Mouse (Mus musculus) kidney, postnatal 0 days (tissue): Measurements from ENCODE around the gene Zc3h12d. TPM values are rescaled to one million over a fixed set of nuclear protein-coding genes. Genes with fewer than 3 reads are reported as not detected.

ENCODE experiments used
- ATAC-seq: fragments of 200-750 bp; cut with Nextera tagmentation; replicated peaks from 2 replicates; pipeline ENCODE4 v1.8.0; 2017; ENCODE audit warnings: low read depth, moderate number of reproducible peaks, moderate TSS enrichment, moderate library complexity; ENCODE audit not compliant: low FRiP score
- DNase-seq: peaks from one replicate; pipeline ENCODE4 v3.0.0-alpha.2; 2016; ENCODE audit warnings: low spot score
- H3K27ac ChIP-seq: fragments of 300-500 bp; sonication (generic); 2 replicates; pipeline ENCODE4 v1.5.1; 2014; ENCODE audit warnings: mild to moderate bottlenecking
- H3K27me3 ChIP-seq: fragments of 300-500 bp; sonication (generic); 2 replicates; pipeline ENCODE4 v1.6.1; 2014; ENCODE audit warnings: low read length, mixed read lengths; ENCODE audit not compliant: insufficient read depth
- H3K36me3 ChIP-seq: fragments of 300-500 bp; sonication (generic); 2 replicates; pipeline ENCODE4 v1.6.1; 2014; ENCODE audit warnings: low read length, mixed read lengths; ENCODE audit not compliant: insufficient read depth
- H3K4me1 ChIP-seq: fragments of 300-500 bp; sonication (generic); replicated peaks from 2 replicates; pipeline ENCODE4 v1.6.1; 2014; ENCODE audit warnings: antibody characterized with exemption, low read length, mixed read lengths; ENCODE audit not compliant: insufficient read depth
- H3K4me2 ChIP-seq: fragments of 300-500 bp; sonication (generic); 2 replicates; pipeline ENCODE4 v1.6.1; 2014; ENCODE audit warnings: mild to moderate bottlenecking, low read length, moderate library complexity, mixed read lengths
- H3K4me3 ChIP-seq: fragments of 300-500 bp; sonication (generic); replicated peaks from 2 replicates; pipeline ENCODE4 v1.5.1; 2014; ENCODE audit warnings: low read depth, low read length
- H3K9ac ChIP-seq: fragments of 300-500 bp; sonication (generic); 2 replicates; pipeline ENCODE4 v1.6.1; 2014; ENCODE audit warnings: low read depth, low read length
- H3K9me3 ChIP-seq: fragments of 300-500 bp; sonication (generic); replicated peaks from 2 replicates; pipeline ENCODE4 v1.6.1; 2016; ENCODE audit warnings: low read length, inconsistent platforms, mixed read lengths
- CTCF ChIP-seq: IDR thresholded peaks from 2 replicates; pipeline ENCODE4 v1.5.1; 2016; ENCODE audit warnings: antibody characterized with exemption, low read depth, mild to moderate bottlenecking, moderate library complexity
- WGBS: fragments of 180-500 bp; shearing (Covaris S2); extraction: QIAGEN DNeasy Blood & Tissue Kit; methylation state at CpG from one replicate; pipeline ENCODE4 v1.1.7; 2014; 5-methylcytosine and 5-hydroxymethylcytosine counted together
- polyA plus RNA-seq: library from polyadenylated mRNA; unstranded; fragments of >200 nt; fragmentation: Nextera tagmentation; extraction: Ambion mirVana; gene quantifications from 2 replicates; pipeline ENCODE4 v1.2.1, GENCODE M21; 2015

The Zc3h12d gene
- polyA plus RNA-seq, 1 experiment from 2014 or later: 0.29 TPM

GRCm38 (mm10) chr10:7866762-7867665 lies 34.7 kb downstream of the Zc3h12d start:
- Histone ChIP-seq H3K36me3 (no peaks in the 10 kb centered on the region), H3K4me1 (0 out of 2 replicates have a peak, but pooled peaks cover 4% of the 10 kb centered on the region), H3K27me3 (peaks cover 4% of the 10 kb centered on the region; the same call in 1 of the 2 replicates), H3K4me2 (peak overlapping the region; percentile 60), H3K9me3 (no peaks in the 10 kb centered on the region), H3K9ac (0 out of 2 replicates have a peak overlapping the region, but pooled peaks have one; percentile 27), H3K4me3 (peak overlapping the region; percentile 34), H3K27ac (no peak overlapping the region)
- 19% methylated on average over 50 of the region's 50 CpGs for whole genome bisulfite sequencing
- ATAC-seq (peak; percentile 34; the same call in 1 of the 2 replicates), DNase-seq (peak; percentile 11)
- no peak for TF ChIP-seq CTCF

- Histone ChIP-seq H3K9me3 (no peaks in the 10 kb centered on the region), H3K9ac (0 out of 2 replicates have a peak overlapping the region, but pooled peaks have one; percentile 27), H3K27me3 (peaks cover 4% of the 10 kb centered on the region; the same call in 1 of the 2 replicates), H3K4me2 (peak overlapping the region; percentile 60), H3K4me1 (0 out of 2 replicates have a peak, but pooled peaks cover 4% of the 10 kb centered on the region), H3K36me3 (no peaks in the 10 kb centered on the region), H3K27ac (no peak overlapping the region), H3K4me3 (peak overlapping the region; percentile 34)
- 20% methylated on average over 21 of the region's 21 CpGs for WGBS
- TF ChIP-seq CTCF: no peak
- DNase-seq: peak; percentile 15
- 0 out of 2 replicates have a peak, but pooled peaks have one; percentile 17 for ATAC-seq
Measured at GRCm38 (mm10) chr10:7867666-7868030, 35.4 kb downstream of the Zc3h12d start.

GRCm38 (mm10) chr10:7869746-7870145 lies 37.5 kb downstream of the Zc3h12d start:
- 0 out of 2 replicates have a peak, but pooled peaks cover 4% of the 10 kb centered on the region for H3K4me1 ChIP-seq
- no peak overlapping the region for H3K4me3 ChIP-seq
- no peak for DNase-seq
- WGBS: 75% methylated on average over 8 of the region's 8 CpGs
- no peak for TF ChIP-seq CTCF
- no peak overlapping the region for H3K4me2 ChIP-seq
- peaks cover 4% of the 10 kb centered on the region; the same call in 1 of the 2 replicates for H3K27me3 ChIP-seq
- no peaks in the 10 kb centered on the region for H3K36me3 ChIP-seq
- H3K9ac ChIP-seq: no peak overlapping the region
- no peak overlapping the region for H3K27ac ChIP-seq
- no peaks in the 10 kb centered on the region for H3K9me3 ChIP-seq
- ATAC-seq: no peak

- no peak overlapping the region for H3K27ac ChIP-seq
- no peak overlapping the region for H3K9ac ChIP-seq
- no peak overlapping the region for H3K4me2 ChIP-seq
- H3K27me3 ChIP-seq: peaks cover 4% of the 10 kb centered on the region; the same call in 1 of the 2 replicates
- H3K36me3 ChIP-seq: no peaks in the 10 kb centered on the region
- H3K9me3 ChIP-seq: no peaks in the 10 kb centered on the region
- 0 out of 2 replicates have a peak, but pooled peaks cover 4% of the 10 kb centered on the region for H3K4me1 ChIP-seq
- WGBS: 66% methylated on average over 11 of the region's 11 CpGs
- peak; percentile 26 for DNase-seq
- H3K4me3 ChIP-seq: no peak overlapping the region
- ATAC-seq: no peak
- peak; percentile 53 for TF ChIP-seq CTCF
Measured at GRCm38 (mm10) chr10:7870571-7871315, 38.5 kb downstream of the Zc3h12d start.

- Histone ChIP-seq H3K36me3 (no peaks in the 10 kb centered on the region), H3K9ac (no peak overlapping the region), H3K27ac (no peak overlapping the region), H3K4me1 (0 out of 2 replicates have a peak, but pooled peaks cover 4% of the 10 kb centered on the region), H3K9me3 (no peaks in the 10 kb centered on the region), H3K4me2 (no peak overlapping the region), H3K4me3 (no peak overlapping the region), H3K27me3 (peaks cover 4% of the 10 kb centered on the region; the same call in 1 of the 2 replicates)
- ATAC-seq (no peak), DNase-seq (no peak)
- TF ChIP-seq CTCF: no peak
- WGBS: 90% methylated on average over 5 of the region's 5 CpGs
Measured at GRCm38 (mm10) chr10:7871381-7872020, 39.2 kb downstream of the Zc3h12d start.
